Mouse (Mus musculus) colon, adult 2 months (tissue): ENCODE data around the gene Cryzl2. TPM values are rescaled to one million over a fixed set of nuclear protein-coding genes. Genes with fewer than 3 reads are reported as not detected.

Source experiments
- polyA plus RNA-seq: library from polyadenylated mRNA; depleted of rRNA; stranded (reverse); fragments of >200 nt; gene quantifications from 2 replicates; pipeline ENCODE4 v1.2.3, GENCODE M21; 2012; rRNA removed

Gene Cryzl2
- polyA plus RNA-seq, result 13.0 and 14.4 TPM in 2 replicates

GRCm38 (mm10) chr1:157458421-157459208 lies at the start of gene Cryzl2:
Gene Cryzl2, plus strand, starts transcription at chr1:157458577.

DNA sequence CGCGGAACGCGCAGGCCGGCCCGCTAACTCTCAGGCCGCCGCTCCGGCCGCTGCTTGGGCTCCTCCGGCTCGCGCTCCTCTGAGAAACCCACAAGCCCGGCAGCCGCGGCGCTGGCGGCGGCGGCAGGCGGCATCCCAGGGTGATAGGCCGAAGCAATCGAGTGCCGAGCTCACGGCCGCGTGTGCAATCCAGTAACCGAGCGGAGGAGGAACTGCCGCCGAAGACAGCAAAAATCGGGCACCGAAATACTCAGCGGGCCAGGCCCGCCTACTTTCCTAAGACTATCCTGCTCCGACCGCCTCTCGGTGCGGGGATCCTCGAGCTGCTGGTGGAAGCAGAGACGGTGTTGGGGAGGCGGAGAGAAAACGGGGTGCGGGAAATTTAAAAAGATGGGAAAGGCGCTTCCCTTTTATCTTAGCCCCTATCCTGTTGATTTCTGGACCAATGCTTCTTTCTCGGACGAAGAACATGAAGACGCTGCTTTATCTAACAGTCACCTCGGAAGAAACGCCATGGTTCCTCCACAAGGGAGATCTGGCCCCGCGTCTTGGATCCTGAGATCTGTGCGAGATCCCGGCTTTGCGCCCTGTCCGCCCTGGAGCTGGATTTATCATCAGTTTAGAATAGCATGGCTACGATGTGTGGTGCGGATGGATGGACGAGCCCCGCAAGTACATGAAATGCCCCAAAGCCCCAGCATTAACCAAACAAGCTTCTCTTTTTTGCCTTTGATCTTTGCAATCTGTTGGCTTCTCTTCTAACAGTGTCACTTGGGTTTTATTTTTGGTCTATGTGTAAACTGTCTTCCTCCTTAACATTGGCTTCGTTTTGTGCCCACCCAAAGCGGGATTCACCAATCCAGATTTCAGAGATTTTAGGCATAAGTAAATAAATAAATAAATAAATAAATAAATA lies 45.7 kb upstream of the Cryzl2 start, which contains the start of gene Rasal2:
TSS of gene Rasal2 (minus strand) at position 142 of the 916 bp plus-strand sequence.

DNA sequence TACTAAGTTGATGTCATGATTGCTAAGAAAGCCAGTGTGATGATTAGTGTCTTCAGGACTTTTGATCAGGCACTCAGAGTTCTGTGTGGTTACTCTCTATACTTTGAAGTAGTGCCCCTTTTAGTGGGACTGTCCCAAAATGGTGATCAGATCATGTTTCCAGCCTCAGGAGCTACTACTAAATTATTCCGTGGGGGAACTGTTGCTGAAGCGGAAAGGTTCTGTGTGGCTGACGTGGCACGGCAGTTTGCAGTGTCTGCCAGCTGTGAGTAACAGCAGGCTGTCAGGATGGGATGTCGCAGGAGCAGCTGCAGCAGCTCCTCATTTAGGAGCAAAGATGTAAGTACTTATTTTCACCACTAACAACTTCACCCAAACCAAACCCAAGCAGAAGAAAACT lies 48.1 kb downstream of the Cryzl2 start, which contains the start of gene Sec16b:
TSS of gene Sec16b (plus strand) at position 207 of the 400 bp plus-strand sequence.

Other genes with a start within 250 kb of the Cryzl2 start
- gene Rasal2, start 46.0 kb upstream of the Cryzl2 start, polyA plus RNA-seq, result 1.5 and 1.7 TPM in 2 replicates
- 13.2 and 14.8 TPM in 2 replicates for gene Sec16b, start 48.2 kb downstream of the Cryzl2 start, polyA plus RNA-seq